Mouse (Mus musculus): ENCODE data around the gene Slc12a7.

- TF ChIP-seq POLR2A (IDR thresholded peaks at IDR 0.05; ENCODE audit: control insufficient read depth, extremely low read depth, insufficient read depth, low read length, poor library complexity) (no peak), CTCF (IDR thresholded peaks at IDR 0.05; ENCODE audit: borderline replicate concordance, control insufficient read depth, extremely low read depth, insufficient read depth, low read length, poor library complexity) (no peak)
Measured at GRCm38 (mm10) chr13:73684412-73684811, 48.5 kb upstream of the Slc12a7 start.

All from thymus, adult 2 months (tissue).